Mouse (Mus musculus): Measurements from ENCODE around the gene Asphd2.

Gene Asphd2

GRCm38 (mm10) chr5:112349169-112349568 lies 45.5 kb downstream of the Asphd2 start:
- no peak for DNase-seq (ENCODE audit: low spot score)

- no peak for DNase-seq (ENCODE audit: low spot score)
These were observed 48.3 kb downstream of the Asphd2 start for GRCm38 (mm10) chr5:112346211-112346965.

DNA sequence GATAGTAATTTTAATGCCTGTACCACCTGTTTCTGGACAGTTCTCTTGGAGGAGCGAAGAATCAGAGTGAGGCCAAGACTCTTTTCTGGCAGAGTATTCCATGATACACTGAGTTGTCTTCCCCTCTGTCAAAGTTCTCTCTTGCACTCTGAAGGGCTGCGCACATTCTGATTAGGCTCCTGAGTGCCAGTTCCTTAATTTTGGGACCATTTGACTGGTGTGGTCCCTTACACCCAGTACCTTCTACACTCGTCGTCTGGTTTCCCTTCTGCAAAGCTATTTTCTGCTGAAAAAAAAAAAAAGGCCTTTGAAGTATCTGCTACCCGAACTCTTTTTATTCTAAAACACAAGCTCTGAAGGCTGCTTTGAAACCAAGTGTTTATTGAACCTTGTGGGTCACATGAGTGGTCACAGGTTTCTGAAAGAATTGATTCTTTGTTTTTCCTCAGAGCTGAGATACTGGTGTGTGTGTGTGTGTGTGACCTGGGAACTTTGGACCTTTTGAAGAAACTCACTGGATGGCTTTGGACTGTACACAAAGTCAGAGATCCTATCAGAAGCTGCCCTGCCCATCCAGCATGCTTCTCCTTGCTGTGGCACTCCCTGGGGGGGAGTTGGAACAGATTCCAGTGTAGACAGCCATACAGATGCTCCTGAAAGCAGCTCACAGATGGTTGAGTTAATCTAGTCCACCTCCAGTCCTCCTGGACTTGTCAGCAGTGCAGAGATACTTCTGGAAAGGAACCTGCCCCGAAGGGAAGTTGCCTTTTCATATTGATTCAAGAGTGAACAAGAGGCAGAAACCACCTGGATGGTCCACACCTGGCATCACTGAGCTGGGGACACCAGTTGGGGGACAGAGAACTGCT lies 50.3 kb downstream of the Asphd2 start:
- DNase-seq (ENCODE audit: low spot score) = no peak

DNA sequence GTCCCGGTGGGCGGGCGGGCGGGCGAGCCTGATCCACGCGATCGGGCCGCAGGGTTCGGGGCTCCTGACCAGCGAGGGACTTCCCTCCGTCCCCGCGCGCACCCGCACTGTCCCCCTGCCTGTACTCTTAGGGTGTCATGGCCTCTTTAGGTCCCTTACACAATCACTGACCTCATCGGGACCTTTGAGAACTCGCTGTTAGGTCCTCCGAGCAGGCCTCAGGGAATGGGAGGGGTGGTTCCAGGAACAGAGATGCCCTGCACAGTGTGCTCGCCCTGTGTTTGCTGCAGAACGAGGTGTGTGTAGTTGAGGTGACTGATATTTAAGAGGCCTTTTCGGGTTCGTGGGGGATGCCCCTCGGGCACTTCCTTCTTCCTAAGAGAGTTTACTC lies 51.5 kb downstream of the Asphd2 start:
- DNase-seq (ENCODE audit: low spot score) = no peak

DNA sequence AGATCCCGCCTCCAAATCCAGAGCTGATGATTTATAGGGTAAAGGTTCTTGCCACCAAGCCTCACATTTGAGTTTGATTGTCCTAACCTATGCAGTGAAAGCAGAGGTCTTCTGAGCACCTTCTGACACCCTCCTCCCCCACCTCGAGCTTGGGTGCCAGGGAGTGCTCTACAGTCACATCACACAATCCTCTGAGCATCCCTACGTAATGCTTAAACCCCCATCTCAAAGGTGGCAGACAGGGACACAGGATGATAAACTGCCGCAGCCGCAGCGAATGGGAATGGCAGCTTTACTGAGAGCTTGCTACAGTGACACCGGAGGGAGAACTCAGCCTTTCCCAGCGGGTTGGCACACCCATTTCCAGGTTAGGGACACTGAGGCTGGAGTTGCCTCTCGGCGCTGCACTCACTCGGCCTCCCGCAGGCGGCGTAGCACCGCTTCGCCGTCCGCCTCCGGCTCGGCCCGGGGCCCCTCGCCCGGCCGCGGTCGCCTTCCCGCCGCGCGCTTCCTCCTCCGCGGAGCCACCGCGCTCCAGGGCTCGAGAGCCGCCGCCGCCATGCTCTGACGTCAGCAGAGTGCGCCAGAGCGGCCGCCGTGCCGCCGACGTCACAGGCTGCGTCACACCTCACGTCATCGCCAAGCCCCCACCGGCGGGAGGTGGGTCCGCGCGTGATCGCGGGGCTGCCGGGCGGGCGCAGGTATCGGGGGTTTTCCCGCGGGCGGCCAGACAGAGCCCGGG lies 52.0 kb downstream of the Asphd2 start, which contains the start of the genes Srrd and Hps4:
TSS of gene Srrd (minus strand) at position 578 of the 742 bp plus-strand sequence.
TSS of gene Hps4 (plus strand) at position 621 of the 742 bp plus-strand sequence.
- peak; percentile 94 for DNase-seq (ENCODE audit: low spot score)

DNA sequence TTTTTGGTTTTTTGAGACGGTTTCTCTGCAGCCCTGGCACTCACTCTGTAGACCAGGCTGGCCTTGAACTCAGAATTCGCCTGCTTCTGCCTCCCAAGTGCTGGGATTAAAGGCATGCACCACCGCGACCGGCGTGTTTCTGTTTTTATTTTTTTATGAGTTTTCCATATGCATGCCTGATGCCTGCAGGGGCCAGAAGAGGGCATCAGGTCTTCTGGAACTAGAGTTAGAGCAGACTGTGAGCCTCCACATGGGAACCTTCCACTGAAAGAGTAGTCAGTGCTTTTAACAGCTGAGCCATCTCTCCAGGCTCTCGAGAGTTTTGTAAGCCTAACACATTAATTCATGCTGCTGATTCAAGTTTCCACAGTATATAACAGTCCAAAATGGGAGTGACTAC lies 55.5 kb downstream of the Asphd2 start:
- no peak for DNase-seq (ENCODE audit: low spot score)

DNA sequence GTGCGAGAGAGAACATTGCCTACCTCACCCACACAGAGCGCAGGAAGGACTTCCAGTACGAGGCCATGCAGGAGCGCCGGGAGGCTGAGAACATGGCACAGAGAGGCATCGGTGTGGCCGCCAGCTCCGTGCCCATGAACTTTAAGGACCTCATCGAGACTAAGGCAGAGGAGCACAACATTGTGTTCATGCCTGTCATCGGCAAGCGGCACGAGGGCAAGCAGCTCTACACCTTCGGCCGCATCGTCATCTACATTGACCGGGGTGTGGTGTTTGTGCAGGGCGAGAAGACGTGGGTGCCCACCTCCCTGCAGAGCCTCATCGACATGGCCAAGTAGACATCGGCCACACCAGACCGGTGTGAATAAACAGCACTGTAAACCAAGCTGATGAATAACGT lies 57.7 kb downstream of the Asphd2 start:
- no peak for DNase-seq (ENCODE audit: low spot score)

DNA sequence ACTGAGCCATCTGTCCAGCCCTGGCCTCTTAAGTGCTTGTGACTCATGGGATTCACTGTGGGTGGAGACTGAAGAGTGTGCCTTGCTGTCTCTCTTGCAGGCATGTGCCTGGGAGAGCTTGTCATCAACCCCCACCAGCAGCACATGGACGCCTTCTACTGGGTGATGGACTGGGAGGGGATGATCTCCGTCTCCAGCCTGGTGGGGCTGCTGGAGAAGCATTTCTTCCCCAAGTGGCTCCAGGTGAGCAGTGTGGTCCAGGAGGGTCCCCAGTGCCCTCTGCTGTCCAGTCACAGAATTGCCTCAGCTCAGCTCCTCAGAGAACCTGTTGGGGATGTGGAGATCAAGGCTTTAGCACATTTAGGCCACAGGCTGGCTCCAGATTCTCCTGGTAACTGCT lies 59.2 kb downstream of the Asphd2 start:
- peak; percentile 76 for DNase-seq (ENCODE audit: low spot score)
